Mouse (Mus musculus) kidney, embryonic 15.5 days (tissue): ENCODE data around the gene Rapgef1. TPM values are rescaled to one million over a fixed set of nuclear protein-coding genes. Genes with fewer than 3 reads are reported as not detected.
"Not testable (repeated sequence)": the region's sequence is repeated elsewhere in the genome, so short reads cannot be mapped to it uniquely, and the experiment has no call there.

Source experiments
- ATAC-seq: fragments of 200-750 bp; cut with Nextera tagmentation; replicated peaks from 2 replicates; pipeline ENCODE4 v1.8.0; 2017; ENCODE audit warnings: moderate TSS enrichment; ENCODE audit not compliant: low FRiP score
- H3K27ac ChIP-seq: fragments of 300-500 bp; sonication (generic); 2 replicates; pipeline ENCODE4 v1.5.1; 2015; ENCODE audit warnings: mild to moderate bottlenecking, inconsistent platforms
- H3K27me3 ChIP-seq: fragments of 300-500 bp; sonication (generic); 2 replicates; pipeline ENCODE4 v1.6.1; 2015; ENCODE audit warnings: inconsistent platforms
- H3K36me3 ChIP-seq: fragments of 300-500 bp; sonication (generic); 2 replicates; pipeline ENCODE4 v1.6.1; 2015; ENCODE audit warnings: inconsistent platforms
- H3K4me1 ChIP-seq: fragments of 300-500 bp; sonication (generic); 2 replicates; pipeline ENCODE4 v1.6.1; 2015; ENCODE audit warnings: inconsistent platforms
- H3K4me2 ChIP-seq: fragments of 300-500 bp; sonication (generic); 2 replicates; pipeline ENCODE4 v1.6.1; 2015; ENCODE audit warnings: moderate library complexity, mild to moderate bottlenecking, inconsistent platforms
- H3K4me3 ChIP-seq: fragments of 300-500 bp; sonication (generic); replicated peaks from 2 replicates; pipeline ENCODE4 v1.5.1; 2015; ENCODE audit warnings: mild to moderate bottlenecking, inconsistent platforms
- H3K9ac ChIP-seq: fragments of 300-500 bp; sonication (generic); 2 replicates; pipeline ENCODE4 v1.6.1; 2015; ENCODE audit warnings: mild to moderate bottlenecking, inconsistent platforms
- H3K9me3 ChIP-seq: fragments of 300-500 bp; sonication (generic); replicated peaks from 2 replicates; pipeline ENCODE4 v1.6.1; 2016; ENCODE audit warnings: inconsistent platforms
- WGBS: fragments of 180-500 bp; shearing (Covaris S2); methylation state at CpG from one replicate; pipeline ENCODE4 v1.1.7; 2015; ENCODE audit warnings: mixed read lengths; 5-methylcytosine and 5-hydroxymethylcytosine counted together
- polyA plus RNA-seq: library from polyadenylated mRNA; unstranded; fragments of >200 nt; fragmentation: Nextera tagmentation; extraction: Ambion mirVana; gene quantifications from 2 replicates; pipeline ENCODE4 v1.2.1, GENCODE M21; 2015

Gene Rapgef1
- polyA plus RNA-seq, 1 experiment from 2014 or later, result 13.8 TPM

DNA sequence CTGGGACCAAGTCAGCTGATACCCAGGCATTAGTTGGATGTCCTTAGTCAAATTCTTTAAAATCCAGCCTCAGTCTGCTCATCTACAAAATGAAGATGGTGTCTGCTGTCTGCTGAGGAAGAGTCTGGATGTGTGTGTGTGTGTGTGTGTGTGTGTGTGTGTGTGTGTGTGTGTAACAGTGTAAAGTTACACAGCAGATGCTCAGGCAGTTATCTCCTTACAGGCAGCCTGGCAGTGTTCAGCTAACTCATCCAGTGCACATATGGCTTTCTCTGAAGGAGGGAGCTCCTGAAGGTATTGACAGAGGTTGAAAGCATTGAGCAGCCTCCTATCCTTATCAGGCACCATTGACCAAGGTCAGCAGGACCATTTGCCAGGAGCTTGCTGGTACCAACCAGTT lies 81.4 kb downstream of the Rapgef1 start:
- no peak overlapping the region for H3K9ac ChIP-seq
- H3K4me1 ChIP-seq, result peaks cover 3% of the 10 kb centered on the region; the same call in 1 of the 2 replicates
- H3K27me3 ChIP-seq, result no peaks in the 10 kb centered on the region
- H3K9me3 ChIP-seq, result no peaks in the 10 kb centered on the region
- H3K4me3 ChIP-seq, result no peak overlapping the region
- H3K4me2 ChIP-seq, result no peak overlapping the region
- H3K27ac ChIP-seq, result no peak overlapping the region
- ATAC-seq, result no peak
- peaks cover 81% of the 10 kb centered on the region for H3K36me3 ChIP-seq

GRCm38 (mm10) chr2:29701393-29701792 lies 81.9 kb downstream of the Rapgef1 start:
- WGBS, result 88% methylated on average over 6 of the region's 6 CpGs
- Histone ChIP-seq H3K27me3 (no peaks in the 10 kb centered on the region), H3K4me2 (no peak overlapping the region), H3K9me3 (no peaks in the 10 kb centered on the region), H3K4me1 (no peaks in the 10 kb centered on the region), H3K27ac (no peak overlapping the region), H3K9ac (no peak overlapping the region), H3K36me3 (peaks cover 86% of the 10 kb centered on the region), H3K4me3 (no peak overlapping the region)
- ATAC-seq, result no peak

DNA sequence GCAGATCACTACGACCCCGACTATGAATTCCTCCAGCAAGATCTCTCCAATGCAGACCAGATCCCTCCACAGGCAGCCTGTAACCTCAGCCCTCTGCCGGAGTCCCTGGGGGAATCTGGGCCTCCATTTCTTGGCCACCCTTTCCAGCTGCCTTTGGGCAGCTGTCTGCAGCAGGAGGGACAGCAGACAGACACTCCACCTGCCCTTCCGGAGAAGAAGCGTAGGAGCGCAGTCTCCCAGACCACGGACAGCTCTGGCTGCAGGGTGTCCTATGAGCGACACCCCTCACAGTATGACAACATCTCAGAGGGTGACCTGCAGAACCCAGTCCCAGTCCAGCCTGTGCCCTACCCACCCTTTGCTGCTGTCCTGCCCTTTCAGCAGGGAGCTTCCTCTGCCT lies 82.7 kb downstream of the Rapgef1 start:
- Histone ChIP-seq H3K9me3 (no peaks in the 10 kb centered on the region), H3K27ac (no peak overlapping the region), H3K36me3 (peaks cover 94% of the 10 kb centered on the region), H3K9ac (no peak overlapping the region), H3K27me3 (no peaks in the 10 kb centered on the region), H3K4me3 (no peak overlapping the region), H3K4me1 (no peaks in the 10 kb centered on the region), H3K4me2 (no peak overlapping the region)
- no peak for ATAC-seq
- WGBS, result 92% methylated on average over 8 of the region's 8 CpGs

DNA sequence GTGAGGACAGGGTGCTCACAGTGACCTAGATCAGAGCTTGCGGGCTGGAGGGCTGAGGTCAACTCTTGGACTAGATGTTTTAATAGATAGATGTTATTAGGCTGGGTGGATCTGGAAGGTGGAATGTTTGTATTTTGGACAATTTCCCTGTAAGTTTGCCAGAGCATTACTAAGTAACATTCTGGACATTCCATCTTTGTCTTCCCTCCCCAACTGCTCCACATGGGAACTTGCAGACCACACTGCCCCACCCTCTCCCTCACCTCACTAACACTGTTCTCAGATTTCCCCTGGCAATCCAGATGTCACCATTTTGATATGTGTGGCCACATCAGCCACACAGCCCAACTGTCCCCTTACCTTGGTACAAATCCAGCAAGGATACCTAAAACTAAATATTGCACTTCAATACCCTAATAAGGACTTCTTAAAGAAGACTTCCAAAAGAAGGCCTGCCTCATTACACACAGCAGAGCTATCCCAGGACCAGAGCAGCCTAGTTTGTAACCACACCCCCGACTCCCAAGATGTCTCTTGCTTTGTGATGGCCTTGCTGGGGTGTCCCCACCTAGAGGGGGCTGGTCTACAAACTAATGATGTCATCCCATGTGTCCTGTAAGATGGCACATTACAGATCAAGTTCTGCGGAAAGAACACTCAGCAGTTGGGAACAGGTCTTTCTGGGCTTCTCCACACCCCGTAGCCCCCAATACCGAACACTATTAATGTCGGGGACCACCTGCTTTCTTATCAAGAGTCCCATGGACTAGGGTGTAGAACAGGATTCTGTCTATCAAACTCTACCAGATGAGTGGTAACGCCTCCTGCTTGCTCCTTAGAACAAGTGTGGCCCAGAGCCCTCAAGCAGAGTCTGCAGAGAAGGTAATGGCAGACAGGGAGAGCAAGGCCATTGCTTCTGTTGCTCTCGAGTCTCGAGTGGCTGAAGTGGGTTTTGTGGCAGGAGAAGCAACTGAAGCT lies 83.9 kb downstream of the Rapgef1 start:
- 91% methylated on average over 9 of the region's 9 CpGs for WGBS

DNA sequence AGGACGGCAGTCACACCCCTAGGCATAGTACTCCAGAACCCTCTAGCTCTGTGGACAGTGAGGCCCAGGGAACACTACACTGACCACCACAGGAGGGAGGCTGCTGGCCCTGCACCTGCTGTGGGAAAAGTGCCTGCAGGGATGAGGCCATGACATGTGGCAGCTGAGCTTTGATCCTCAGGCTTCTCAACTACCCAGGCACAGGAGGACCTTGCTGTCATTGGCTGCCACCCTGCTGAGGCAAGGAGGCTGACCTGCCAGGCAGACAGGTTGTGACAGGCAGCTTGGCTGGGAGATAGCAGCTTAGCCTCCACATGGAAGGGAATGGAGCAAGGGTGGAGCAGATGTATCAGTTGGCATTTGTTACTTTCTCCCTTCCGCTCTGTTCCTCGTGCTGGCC lies 86.0 kb downstream of the Rapgef1 start:
- Histone ChIP-seq H3K27ac (no peak overlapping the region), H3K9ac (no peak overlapping the region), H3K27me3 (no peaks in the 10 kb centered on the region), H3K36me3 (peaks cover 82% of the 10 kb centered on the region), H3K9me3 (no peaks in the 10 kb centered on the region), H3K4me3 (no peak overlapping the region), H3K4me1 (no peaks in the 10 kb centered on the region), H3K4me2 (no peak overlapping the region)
- 86% methylated on average over 3 of the region's 3 CpGs for WGBS
- no peak for ATAC-seq

More for the DNA sequence above, 83.9 kb downstream of the Rapgef1 start:
- ATAC-seq, result no peak
- Histone ChIP-seq H3K4me2 (no peak overlapping the region), H3K4me3 (no peak overlapping the region), H3K4me1 (no peaks in the 10 kb centered on the region), H3K9me3 (no peaks in the 10 kb centered on the region), H3K9ac (no peak overlapping the region), H3K27me3 (no peaks in the 10 kb centered on the region), H3K27ac (no peak overlapping the region), H3K36me3 (peaks cover 96% of the 10 kb centered on the region)

GRCm38 (mm10) chr2:29706726-29707620 lies 87.5 kb downstream of the Rapgef1 start:
- WGBS, result 96% methylated on average over 18 of the region's 18 CpGs
- H3K4me2 ChIP-seq, result no peak overlapping the region
- no peak overlapping the region for H3K9ac ChIP-seq
- H3K27ac ChIP-seq, result no peak overlapping the region
- no peak overlapping the region for H3K4me3 ChIP-seq
- H3K36me3 ChIP-seq, result peaks cover 78% of the 10 kb centered on the region
- no peaks in the 10 kb centered on the region for H3K27me3 ChIP-seq
- no peaks in the 10 kb centered on the region for H3K4me1 ChIP-seq
- no peaks in the 10 kb centered on the region for H3K9me3 ChIP-seq
- no peak for ATAC-seq

GRCm38 (mm10) chr2:29707731-29708130 lies 88.2 kb downstream of the Rapgef1 start:
- Histone ChIP-seq H3K27me3 (no peaks in the 10 kb centered on the region), H3K4me1 (no peaks in the 10 kb centered on the region), H3K9me3 (no peaks in the 10 kb centered on the region), H3K36me3 (peaks cover 72% of the 10 kb centered on the region), H3K9ac (no peak overlapping the region), H3K27ac (no peak overlapping the region), H3K4me2 (no peak overlapping the region), H3K4me3 (no peak overlapping the region)
- 86% methylated on average over 4 of the region's 4 CpGs for WGBS
- ATAC-seq, result no peak

DNA sequence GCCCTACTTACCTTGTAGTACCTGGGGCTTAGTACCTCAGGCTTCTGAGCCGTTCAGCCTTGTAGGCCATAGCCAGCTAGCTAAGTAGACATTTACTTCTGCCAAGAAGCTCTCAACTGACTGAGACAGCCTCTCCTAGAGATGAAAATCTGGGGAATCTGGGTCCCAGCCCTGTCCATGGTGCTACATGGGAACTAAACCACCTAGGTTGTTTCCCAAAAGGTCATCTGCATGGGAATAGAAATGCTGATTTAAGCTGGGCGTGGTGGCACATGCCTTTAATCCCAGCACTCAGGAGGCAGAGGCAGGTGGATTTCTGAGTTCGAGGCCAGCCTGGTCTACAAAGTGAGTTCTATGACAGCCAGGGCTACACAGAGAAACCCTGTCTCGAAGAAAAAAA lies 88.7 kb downstream of the Rapgef1 start:
- not testable (repeated sequence) for H3K9me3 ChIP-seq, H3K27ac ChIP-seq, H3K4me1 ChIP-seq, H3K4me2 ChIP-seq, ATAC-seq, H3K9ac ChIP-seq, H3K4me3 ChIP-seq, H3K27me3 ChIP-seq
- WGBS, result 88% methylated on average over 4 of the region's 4 CpGs
- peaks cover 67% of the 10 kb centered on the region for H3K36me3 ChIP-seq

DNA sequence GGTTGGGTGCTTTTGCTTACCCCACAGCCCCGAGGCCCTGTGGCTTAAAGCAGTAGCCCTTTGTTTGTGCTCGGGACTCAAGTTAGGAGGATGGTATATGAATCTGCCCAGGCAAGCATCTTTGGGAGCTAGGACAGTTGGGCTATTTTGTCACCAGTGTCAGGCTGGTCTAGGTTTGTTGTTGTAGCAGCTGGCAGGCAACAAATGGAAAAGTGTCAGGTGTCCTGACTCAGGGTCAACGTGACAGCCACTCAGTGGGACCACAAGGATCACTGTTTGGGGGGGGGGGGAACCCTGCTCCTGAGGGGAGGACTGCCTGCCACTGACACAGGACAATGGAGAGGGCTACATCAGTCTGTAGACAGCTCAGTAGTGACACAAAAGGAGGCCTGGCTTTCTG lies 91.5 kb downstream of the Rapgef1 start:
- Histone ChIP-seq H3K9ac (no peak overlapping the region), H3K36me3 (peaks cover 55% of the 10 kb centered on the region)
- 58% methylated on average over 3 of the region's 3 CpGs for WGBS

DNA sequence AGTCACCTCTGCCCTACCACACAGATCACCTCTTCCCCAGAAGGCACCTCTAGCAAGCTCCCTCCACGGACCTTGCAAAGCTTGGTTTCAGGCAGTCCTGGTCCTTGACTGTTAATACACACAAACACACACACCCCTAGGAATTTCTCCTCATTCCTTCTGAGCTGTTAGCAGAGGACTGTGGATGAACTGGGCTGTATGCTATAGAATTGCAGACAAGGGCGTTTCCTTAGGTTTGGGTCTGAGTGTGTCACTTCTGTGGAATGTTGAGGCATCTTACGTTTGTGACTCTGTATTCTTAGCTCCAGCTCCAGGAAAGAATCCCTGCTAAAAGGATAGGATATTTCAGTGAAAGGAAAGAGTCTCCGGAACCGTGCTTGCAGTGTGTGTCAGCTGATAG lies 92.4 kb downstream of the Rapgef1 start:
- Histone ChIP-seq H3K4me1 (peaks cover 15% of the 10 kb centered on the region), H3K9ac (no peak overlapping the region), H3K4me3 (no peak overlapping the region), H3K36me3 (peaks cover 47% of the 10 kb centered on the region), H3K27me3 (no peaks in the 10 kb centered on the region), H3K9me3 (no peaks in the 10 kb centered on the region), H3K27ac (no peak overlapping the region), H3K4me2 (no peak overlapping the region)
- 79% methylated on average over 5 of the region's 5 CpGs for WGBS
- no peak for ATAC-seq

More for the DNA sequence above, 91.5 kb downstream of the Rapgef1 start:
- no peaks in the 10 kb centered on the region for H3K9me3 ChIP-seq
- H3K4me3 ChIP-seq, result no peak overlapping the region
- no peaks in the 10 kb centered on the region for H3K27me3 ChIP-seq
- H3K27ac ChIP-seq, result no peak overlapping the region
- ATAC-seq, result no peak
- H3K4me2 ChIP-seq, result no peak overlapping the region
- H3K4me1 ChIP-seq, result peaks cover 7% of the 10 kb centered on the region

GRCm38 (mm10) chr2:29713501-29713900 lies 94.0 kb downstream of the Rapgef1 start:
- Histone ChIP-seq H3K4me3 (no peak overlapping the region), H3K27ac (no peak overlapping the region), H3K4me1 (peaks cover 16% of the 10 kb centered on the region), H3K36me3 (peaks cover 32% of the 10 kb centered on the region), H3K9me3 (no peaks in the 10 kb centered on the region), H3K27me3 (no peaks in the 10 kb centered on the region), H3K4me2 (no peak overlapping the region), H3K9ac (no peak overlapping the region)
- no peak for ATAC-seq
- 87% methylated on average over 1 of the region's 2 CpGs for WGBS

DNA sequence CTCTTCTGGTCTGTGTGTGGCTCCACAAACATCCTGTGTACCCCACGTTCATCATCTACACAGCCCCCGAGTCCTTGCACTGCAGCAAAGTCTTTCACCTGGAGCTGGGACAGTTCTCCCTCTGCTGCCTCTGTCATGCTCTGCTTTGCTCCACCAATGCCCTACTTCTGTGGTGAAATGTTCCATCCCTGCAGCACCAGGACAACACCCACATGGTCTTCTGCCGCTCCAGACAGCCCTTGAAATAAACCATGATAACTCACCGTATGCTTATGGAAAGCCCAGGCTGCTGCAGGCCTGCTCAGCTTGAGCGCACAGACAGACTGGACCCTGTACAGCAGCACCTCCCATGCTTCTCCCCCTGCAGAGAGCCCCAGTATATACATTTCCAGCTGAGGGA lies 94.6 kb downstream of the Rapgef1 start:
- H3K36me3 ChIP-seq, result peaks cover 36% of the 10 kb centered on the region
- WGBS, result 86% methylated on average over 5 of the region's 5 CpGs

More for the DNA sequence above, 94.6 kb downstream of the Rapgef1 start:
- Histone ChIP-seq H3K9ac (no peak overlapping the region), H3K27me3 (no peaks in the 10 kb centered on the region), H3K4me3 (no peak overlapping the region), H3K4me2 (no peak overlapping the region), H3K9me3 (no peaks in the 10 kb centered on the region), H3K4me1 (peaks cover 16% of the 10 kb centered on the region), H3K27ac (no peak overlapping the region)
- no peak for ATAC-seq
